Mouse (Mus musculus): ENCODE measurements around the gene Gm43191.
"Not testable (repeated sequence)": the region's sequence is repeated elsewhere in the genome, so short reads cannot be mapped to it uniquely, and the experiment has no call there.

Gene Gm43191

DNA sequence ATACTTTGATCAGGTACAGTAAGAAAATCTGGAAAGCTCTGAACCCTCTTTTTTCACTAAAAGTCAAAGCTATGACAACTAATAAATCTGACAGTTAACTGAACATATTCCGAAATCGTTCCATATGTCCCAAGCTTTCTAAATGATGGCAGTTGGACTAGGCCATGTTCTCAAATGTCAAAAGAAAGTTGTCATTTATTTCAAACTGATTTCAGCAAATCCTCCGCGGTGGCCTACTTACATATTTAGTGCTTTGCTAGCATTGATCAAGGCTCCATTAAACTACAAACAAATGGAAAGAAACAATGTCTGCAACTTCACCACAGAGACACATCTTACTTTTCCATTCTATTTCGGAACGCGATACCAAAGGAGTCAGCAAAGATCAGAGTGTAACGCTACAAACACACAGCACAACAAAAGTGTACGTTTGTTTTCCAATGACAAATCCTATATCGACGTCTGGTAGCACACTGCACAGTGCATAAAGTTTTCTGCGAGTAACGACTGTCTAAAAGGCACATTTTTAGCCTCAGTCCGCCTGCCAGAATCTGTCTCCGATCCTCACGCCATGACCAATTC lies 19.7 kb downstream of the Gm43191 start:
- no peak for DNase-seq

DNA sequence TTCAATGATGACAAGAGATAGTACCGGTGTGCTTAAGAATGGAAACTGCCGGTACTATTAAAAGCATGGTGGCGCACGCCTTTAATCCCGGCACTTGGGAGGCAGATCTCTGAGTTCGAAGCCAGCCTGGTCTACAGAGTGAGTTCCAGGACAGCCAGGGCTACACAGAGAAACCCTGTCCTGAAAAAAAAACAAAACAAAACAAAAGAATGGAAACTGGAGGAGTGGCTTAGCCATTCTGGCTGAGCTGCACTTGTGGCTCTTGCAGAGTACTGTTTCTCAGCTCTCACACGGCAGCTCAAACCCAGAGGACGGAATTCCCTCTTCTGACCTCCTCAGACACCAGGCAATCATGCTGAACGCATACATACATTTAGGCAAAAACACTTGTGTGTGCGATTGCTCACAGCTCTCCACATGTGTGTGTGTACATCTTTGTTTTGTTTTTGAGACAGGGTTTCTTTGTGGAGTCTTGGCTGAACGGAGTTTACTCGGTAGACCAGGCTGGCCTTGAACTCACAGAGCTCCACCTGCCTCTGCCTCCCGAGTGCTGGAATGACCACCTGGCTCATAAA lies 21.1 kb downstream of the Gm43191 start:
- DNase-seq, result no peak

DNA sequence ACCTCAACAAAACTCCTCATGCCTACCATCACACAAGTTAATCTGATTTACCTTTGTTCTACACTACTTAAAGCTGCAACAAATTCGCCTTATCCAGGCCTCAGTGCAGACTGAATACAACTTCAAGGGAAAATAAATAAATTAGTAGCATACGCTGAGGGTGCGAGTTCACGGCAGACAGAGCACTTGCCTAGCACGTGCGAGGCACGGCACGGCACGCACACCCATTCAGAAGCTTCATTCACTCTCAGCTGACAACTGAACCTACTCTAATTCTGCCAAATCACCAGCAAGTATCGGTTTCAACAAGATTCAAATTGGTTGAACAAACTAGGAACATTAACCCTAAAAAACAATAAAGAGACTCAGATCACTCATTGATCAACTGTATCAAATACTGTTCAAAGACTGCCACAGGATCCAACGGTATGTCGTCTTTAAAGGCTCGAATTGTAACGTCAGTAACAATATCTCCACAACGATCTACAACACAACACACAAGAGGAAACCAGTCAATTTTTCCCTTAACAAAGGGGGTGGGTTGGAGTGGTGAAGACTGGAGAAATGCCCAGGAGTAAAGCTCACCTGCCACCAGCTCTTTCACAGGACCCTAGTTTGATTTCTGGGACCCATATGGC lies 22.0 kb downstream of the Gm43191 start:
- DNase-seq, result no peak

DNA sequence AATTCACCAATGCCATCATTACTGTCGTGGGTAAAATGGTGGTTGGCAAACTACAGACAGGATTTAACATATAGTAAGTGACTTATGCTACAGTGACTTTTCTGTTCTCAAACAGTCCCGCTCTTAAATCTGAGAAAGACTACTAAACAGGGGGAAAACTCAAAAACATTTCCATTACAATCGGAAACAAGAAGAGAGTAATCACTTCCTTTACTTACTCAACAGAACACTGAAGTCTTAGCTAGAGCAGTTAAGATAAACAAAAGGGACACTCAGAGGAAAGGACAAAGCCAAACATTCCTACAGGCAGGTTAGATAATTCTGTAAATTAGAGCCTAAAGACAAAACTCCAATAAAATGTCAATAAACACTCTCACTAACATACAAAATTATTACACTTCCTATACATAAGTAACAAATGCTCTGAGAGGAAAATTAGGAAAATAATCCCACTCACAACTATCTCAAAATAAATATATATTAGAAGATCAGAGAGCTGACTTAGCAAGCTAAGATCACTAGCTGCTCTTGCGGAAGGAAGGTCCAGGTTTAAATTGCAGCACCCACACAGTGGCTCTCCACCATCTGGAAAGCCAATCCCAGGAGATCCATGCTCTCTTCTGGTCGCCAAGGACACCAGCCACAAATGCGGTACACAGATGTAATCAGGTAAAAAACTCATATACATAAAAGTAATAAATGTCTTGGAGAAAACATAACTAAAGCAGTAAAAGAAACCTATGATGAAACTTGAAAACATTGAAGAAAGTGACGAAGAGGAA lies 24.7 kb downstream of the Gm43191 start:
- DNase-seq, result no peak

DNA sequence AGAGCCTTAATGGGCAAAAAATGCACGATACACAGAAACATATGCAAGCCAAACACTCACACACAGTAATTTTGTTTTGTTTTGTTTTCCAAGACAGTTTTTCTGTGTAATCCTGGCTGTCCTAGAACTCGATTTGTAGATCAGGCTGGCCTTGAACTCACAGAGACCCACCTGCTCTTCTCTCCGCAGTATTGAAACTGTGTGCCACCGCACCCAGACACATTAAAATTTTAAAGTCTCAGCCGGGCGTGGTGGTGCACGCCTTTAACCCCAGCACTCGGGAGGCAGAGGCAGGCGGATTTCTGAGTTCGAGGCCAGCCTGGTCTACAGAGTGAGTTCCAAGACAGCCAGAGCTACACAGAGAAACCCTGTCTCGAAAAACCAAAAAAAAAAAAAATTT lies 27.0 kb downstream of the Gm43191 start:
- DNase-seq, result not testable (repeated sequence)

DNA sequence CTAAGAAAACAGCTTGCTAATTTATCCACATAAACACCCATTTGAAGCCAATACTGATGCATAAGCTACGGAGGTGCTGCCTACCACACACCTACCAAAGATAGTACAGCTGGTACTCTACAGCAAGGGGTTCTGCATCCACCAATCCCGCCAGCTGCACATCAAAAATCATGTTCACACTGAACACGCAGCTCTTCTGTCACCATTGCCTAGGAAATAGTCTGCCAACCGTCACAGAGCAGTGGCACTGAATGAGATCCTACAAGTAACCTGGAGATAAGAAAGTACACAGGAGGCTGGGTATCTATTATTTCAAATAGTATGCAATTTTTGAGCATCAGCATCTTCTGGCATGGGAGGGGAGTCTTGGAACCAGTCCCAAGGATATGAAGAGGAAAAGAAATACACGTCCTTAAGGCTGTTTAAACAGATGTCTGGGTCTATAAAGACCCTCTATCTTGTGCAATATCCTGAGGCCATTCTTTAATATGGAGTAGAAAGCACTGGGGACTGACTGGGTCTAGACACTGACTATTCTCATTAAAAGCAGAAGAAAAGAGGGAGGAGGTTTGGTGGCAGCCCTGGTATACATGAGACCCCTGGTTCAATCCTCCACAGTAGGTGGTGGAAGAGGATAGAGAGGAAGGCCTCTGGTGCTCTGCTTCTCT lies 27.6 kb downstream of the Gm43191 start:
- no peak for DNase-seq

DNA sequence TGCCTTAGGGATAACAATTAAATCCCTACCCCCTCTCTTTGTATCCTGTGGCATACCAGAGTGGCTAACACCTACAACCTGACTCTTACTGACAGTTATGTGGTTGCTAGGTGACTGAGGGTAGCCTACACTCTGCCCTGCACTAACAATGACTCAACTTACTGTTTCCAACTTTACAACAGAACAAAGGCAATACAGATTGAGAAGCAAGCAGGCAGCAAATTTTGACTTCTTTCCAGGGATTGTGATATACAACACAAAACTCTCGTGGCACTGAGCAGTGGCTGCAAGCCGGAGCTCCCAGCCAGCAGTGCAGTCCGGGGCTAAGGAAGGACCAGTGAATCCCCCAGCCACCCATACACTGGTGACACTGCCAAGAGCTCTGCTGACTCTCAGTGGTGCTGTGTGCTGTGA lies 29.0 kb downstream of the Gm43191 start:
- DNase-seq, result no peak

DNA sequence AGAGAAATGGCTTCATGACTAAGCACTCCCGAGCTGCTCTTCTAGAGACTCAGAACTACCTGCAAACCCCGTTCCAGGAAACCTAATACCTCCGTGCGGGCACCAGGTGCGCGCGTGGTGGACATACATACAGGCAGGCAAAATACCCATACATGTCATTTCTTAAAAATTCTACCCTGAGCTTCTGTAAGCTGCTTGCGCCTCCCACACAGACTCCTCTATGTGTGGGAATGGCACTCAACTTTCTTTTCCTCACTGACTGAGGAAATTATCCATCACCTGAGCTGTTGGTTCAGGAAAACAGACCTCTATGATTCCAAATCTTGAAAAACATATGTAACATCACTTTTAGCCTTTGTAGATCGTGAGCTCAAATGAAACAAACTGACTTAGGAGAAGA lies 30.4 kb downstream of the Gm43191 start:
- DNase-seq, result no peak

DNA sequence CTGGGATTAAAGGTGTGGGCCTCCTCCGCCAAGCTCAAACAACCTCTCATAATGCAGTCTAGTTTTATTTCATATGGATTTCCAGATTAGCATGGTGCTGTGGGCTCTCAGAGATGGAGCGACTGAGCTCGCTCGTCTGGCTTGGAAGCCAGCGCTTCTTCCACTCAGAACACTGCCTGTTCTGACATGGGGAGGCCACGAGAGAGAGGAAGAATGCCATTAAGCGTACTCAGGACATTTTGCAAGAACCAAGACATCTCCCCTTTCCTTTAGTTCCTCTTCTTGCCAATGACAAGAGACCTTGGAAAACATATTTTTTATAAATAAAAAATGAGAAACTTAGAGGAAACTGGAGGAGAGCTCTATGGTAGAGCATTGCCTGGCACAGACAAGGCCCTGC lies 32.3 kb downstream of the Gm43191 start:
- no peak for DNase-seq

DNA sequence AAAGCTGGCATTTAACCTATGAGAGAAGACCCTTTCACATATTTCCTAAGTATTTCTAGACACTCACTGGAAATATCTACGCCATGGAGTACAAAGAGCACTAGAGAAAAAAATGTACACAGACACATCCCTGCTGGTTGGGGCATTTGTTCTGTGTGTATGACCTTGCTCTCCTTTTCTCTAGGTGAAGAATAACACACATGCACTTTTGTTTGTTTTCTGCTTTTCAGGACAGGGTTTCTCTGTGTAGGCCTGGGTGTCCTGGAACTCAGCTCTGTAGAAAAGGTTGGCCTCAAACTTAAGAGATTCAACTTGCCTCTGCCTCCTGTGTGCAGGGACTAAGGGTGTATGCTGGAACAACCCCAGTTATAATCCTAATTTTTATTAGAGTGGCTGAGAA lies 34.7 kb downstream of the Gm43191 start:
- DNase-seq, result no peak

DNA sequence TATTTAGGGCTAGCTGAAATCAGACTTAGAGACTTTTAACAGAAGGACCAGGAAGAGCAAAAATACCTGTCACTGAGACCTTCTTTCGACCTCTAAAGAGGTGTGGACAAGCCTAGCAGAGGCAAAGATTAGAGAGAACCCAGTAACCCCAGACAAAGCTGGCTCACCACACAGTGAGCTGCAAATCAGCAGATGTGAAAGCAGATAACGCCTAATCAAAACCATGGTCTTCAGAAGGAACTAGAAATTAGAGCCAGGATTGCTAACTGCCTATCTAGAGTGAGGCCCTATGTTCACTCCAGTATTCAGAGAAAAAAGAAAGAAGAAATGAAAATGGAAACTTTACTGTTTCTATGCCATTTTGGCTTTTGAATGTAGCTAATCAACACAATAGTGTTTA lies 38.7 kb downstream of the Gm43191 start:
- no peak for DNase-seq

DNA sequence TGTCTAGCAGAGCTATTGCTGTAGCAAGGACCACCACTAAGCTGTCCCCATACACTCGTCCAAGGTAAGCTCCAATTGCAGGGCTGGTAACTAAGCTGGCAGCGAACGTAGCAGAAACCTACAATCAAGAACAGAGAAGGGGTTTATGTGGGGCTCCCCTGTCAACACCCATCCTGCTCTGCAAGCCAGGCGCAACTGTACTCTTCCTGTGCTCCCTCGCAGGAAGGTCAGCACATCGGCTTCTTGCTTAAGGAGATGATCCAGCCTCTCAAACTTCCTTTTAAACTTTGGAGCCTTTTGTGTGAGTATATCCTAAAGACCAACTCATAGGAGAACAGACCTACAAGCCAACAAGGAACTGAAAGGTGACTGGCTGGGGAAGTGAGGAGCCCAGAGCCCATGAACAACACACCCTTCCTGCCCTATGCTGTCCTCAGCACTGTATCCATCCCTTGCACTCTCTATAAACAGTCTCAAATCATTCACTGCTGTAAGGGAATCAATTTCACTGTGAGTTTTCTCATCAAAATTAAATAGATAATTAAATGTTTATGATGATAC lies 39.2 kb downstream of the Gm43191 start:
- DNase-seq, result no peak

DNA sequence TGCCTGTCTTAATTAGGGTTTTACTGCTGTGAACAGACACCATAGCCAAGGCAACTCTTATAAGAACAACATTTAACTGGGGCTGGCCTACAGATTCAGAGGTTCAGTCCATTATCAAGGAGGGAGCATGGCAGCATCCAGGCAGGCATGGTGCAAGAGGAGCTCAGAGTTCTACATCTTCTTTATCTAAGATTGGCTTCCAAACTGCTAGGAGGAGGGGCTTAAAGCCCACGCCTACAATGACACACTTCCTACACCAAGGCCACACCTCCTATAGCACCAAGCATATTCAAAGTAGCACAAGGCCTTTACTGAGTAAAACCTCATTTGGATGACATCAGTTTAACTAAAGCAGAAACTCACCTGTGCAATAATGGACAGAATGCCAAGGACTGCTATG lies 41.0 kb downstream of the Gm43191 start:
- no peak for DNase-seq

DNA sequence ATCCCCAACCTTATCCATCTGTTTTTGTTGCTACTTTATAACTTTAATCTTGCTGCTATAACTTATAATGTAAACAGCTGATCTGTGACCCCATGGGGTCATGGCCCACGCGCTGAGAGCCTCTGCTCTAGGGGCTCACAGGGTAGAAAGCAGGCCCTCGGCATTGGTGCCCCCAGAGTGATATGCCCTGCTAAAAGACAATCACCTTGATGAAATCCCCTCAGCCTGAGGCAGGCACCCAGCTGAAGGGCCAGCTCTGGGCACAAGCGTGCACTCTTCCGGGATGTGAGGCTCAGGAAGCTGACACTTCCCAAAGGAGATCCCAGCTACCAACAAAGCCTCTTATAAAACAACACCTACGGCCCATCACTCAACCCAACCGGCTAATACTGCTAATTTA lies 42.5 kb downstream of the Gm43191 start:
- DNase-seq, result no peak

DNA sequence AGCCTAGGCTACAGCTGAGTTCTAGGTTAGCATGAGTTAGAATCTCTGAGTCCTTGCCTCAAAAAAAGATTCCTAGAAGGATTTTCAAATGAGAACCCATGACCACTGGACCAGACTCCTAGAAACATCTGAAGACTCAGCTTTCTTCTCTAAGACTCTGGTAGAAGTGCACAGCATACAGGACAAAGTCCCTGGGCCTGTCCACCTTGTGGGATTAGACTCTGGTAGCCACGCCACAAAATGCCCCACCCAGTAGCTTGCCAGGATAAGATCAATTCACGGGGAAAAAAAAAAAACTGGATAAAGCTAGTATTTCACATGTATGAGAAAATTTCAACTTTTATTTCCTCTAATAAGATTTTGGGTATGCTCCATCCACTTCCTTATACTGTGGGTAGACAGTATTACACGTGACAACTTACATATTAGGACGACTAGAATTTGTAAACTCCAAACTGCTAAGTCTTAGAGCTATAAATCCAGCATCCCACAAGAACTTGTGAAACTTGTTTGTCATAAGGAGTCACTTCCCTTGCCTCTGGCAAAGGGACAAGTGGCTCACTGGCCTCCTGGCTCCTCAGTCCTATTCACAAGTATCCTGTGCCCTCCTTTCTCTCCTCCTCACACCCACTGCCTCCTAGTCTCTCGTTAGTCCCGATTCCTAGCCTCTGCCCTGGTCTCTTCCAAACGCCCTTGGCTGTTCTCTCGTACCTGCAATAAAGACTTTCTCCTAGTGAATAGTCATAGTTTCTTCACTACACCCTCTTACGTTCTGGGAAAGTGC lies 43.2 kb downstream of the Gm43191 start:
- no peak for DNase-seq

DNA sequence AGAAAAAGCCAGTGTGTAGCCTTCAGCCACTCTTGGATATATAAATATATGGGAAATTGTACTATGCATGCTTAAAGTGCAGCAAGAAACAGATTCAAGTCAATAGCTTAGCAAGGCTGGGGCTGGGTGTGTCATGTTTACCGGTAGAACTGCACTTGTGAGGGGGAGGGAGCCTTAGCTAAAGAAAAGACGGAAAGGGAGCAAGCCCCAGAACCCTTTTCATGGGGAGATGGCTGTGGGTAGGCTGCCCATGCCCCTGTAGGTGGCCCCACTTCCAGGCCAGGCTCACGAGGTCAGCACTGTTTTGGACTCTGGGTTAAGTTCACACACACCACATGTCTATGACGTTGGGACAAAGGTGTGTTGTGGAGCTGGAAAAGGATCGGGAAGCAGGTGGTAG lies 45.3 kb downstream of the Gm43191 start:
- DNase-seq, result no peak

DNA sequence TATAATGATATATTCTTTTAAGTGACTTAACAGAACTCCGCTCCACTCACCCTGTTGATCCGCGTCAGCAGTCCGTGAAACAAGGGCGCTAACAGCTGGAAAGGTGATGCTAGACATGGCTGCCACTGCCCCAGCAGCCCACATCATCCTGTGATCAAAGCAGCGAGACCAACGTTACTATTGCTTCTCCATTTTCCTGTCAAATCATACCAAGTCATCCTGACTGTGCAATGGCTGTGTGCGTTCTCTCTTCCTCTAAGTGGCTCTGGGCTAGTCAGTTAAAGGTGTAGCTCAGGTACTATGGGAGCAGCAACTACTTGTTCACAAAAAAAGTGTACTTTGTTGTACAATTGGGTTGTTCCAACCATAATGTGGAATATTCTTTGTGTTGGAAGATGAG lies 46.2 kb downstream of the Gm43191 start:
- DNase-seq, result no peak

DNA sequence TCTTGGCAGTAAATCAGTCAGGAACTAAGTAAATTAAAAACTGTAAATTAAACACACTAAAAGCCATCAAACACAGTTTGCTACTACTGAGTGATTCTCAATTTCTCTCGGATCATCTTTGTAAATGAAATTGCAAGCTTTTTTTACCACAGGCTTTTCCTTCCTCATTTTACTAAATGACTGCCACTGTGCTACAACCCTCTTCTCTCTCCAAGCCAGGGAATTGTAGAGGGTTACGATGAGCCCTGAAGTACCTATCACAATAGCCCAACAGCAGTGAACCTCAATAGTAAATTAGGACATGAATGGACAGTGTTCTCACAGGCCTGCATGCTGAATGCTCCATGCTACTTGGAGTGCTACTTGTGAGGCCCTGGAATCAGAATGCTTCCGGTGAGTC lies 47.0 kb downstream of the Gm43191 start:
- no peak for DNase-seq

DNA sequence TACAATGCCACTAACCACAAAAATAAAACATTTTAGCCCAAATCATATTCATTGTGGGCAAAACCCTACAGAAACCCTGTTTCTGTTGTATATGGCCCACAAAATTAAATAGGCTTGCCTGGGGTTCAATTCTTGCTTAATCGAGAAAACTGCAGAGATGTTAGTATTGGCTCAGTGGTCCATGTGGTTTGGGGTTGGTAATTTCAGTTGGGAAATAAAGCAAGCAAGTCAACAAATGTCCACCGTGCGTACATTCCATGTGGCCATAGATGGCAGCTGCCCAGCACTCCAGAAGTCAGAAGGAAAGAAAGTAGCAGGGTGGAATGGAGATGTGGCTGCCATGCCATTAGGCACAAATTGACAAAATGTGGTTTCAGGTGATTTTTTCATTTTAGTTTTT lies 48.1 kb downstream of the Gm43191 start:
- DNase-seq, result no peak

DNA sequence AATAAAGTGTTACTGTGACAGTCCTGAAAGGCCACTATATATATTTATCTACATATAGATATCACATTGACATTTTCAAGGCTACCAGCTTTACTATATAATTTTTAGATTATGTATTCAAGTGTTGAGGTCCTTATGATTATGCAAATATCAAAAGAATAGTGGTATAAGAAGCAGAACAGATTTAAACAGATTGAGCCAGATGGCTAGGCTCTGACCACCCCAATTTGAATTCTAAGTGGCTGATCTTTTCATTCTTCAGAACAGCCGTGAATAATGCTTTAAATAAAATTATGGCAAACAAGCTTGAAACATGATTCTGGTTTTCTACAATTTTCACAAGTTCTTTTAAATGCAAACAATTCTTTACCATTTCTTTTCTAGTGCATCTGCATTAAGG lies 49.6 kb downstream of the Gm43191 start:
- DNase-seq, result no peak

DNA sequence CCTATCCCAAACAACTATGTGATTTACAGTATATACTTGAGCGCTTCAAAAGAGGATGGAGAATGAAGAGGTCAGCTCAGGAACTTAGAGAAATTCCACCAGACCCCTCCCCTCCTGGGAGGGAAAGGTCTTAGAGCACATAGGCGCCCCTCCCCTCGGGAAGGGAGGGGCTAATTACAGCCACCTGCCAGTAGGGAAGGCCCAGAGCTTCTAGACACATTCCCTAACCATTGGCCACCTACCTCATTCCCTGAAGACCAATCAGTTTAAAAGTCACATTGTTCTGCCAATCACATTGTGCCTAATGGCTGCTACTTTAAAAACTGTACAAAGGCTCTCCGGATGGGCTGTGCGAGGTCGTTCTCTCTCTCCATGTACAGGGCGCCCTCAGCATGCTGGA lies 58.4 kb downstream of the Gm43191 start:
- DNase-seq, result no peak

DNA sequence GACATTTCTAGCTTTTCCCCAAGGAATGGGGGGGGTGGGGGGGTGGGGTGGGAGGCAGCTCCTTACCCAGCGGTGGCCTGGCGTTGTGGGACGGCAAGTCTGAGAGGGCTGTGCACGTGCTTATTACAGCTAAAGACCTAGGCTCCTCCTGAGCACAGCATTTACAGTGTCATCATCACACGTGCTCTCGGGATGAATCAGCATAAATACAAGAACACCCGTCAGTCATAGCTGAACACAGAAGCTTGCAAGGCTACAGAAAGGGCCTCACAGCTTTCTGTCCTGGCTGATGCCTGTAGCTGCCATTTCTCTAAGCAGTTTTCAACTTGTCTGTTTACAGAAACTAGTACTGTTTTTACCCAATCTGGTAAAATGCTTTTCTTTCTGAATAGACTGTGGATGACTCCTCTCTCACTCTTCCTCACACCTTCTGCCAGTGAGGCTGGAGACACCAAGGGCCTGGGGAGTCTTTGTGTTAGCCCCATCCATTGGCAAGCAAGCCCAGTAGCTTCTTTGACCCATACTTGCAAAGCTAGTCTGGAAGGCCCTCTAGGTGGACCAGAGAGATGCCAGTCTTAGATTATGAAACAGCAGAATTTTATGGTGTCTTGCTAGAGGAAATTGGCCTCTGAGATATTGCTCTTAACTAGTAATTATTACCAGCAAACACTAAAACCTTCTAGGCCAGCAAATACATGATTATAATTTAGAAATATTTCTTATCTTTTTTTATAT lies 60.3 kb downstream of the Gm43191 start:
- DNase-seq, result no peak
